Mouse (Mus musculus) spleen, postnatal 4 days (tissue): Measurements from ENCODE around the gene Gm3404.
"Not testable (repeated sequence)": the region's sequence is repeated elsewhere in the genome, so short reads cannot be mapped to it uniquely, and the experiment has no call there.

Source experiments
- DNase-seq, 2 experiments: peaks; one replicate each; pipeline ENCODE4 v3.0.0; 2022; ENCODE audit warnings: low spot score in 2 of 2

Gene Gm3404

DNA sequence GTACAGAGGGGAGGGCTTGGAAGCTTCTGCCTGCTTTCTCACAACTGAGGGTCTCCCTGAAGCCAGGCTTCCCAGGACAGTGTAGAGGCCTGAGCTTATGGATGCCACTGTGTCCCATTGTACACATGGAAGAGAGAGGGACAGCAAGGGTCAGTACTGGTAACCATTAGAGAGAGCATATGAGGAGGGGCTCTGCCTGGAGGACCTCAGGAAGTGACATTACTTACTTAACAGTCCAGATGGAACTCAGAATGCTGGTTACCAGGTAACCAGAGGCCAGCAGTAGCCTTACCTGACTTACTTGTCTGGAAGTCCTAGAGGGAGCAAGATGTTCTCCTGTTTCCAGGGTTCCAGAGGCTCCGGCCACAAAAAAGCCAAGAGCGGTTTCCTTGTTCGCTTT lies at the start of gene Gm3404:
Gene Gm3404, plus strand, starts transcription at position 301 of the 400 bp plus-strand sequence.
- peak in 1 of 2 experiments; percentile 48 for DNase-seq

DNA sequence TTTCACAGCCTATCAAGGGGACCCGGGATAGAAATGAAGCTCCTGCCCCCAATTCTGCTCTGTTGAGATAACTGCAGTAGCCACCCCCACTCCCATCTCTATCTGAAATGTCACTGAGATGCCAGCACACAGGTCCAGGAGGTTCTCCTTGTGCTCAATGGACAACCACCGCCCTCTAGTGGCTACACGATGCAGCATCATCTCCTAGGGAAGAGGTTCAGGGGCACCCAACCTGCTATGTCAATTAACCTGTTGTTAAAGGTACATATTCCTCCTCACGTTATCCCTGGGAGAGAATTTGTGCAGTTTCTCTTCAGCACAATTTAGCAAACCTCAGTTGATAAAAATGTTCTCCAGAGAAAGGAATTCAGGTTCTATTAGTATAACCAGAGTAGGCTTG lies 46.0 kb upstream of the Gm3404 start:
- not testable (repeated sequence) for DNase-seq

DNA sequence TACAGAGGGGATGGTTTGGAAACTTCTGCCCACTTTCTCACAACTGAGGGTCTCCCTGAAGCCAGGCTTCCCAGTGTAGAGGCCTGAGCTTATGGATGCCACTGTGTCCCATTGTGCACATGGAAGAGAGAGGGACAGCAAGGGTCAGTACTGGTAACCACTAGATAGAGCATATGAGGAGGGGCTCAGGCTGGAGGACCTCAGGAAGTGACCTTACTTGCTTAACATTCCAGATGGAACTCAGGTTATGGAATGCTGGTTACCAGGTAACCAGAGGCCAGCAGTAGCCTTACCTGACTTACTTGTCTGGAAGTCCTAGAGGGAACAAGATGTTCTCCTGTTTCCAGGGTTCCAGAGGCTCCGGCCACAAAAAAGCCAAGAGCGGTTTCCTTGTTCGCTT lies 43.9 kb upstream of the Gm3404 start, which contains the start of gene Gm6408:
Gene Gm6408, plus strand, starts transcription at position 301 of the 400 bp plus-strand sequence.
- DNase-seq = not testable (repeated sequence)

DNA sequence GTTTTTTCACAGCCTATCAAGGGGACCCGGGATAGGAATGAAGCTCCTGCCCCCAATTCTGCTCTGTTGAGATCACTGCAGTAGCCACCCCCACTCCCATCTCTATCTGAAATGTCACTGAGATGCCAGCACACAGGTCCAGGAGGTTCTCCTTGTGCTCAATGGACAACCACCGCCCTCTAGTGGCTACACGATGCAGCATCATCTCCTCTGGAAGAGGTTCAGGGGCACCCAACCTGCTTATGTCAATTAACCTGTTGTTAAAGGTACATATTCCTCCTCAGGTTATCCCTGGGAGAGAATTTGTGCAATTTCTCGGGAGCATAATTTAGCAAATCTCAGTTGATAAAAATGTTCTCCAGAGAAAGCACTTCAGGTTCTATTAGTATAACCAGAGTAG lies 36.6 kb upstream of the Gm3404 start:
- DNase-seq = not testable (repeated sequence)

DNA sequence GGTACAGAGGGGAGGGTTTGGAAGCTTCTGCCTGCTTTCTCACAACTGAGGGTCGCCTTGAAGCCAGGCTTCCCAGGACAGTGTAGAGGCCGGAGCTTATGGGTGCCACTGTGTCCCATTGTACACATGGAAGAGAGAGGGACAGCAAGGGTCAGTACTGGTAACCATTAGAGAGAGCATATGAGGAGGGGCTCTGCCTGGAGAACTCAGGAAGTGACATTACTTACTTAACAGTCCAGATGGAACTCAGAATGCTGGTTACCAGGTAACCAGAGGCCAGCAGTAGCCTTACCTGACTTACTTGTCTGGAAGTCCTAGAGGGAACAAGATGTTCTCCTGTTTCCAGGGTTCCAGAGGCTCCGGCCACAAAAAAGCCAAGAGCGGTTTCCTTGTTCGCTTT lies 34.5 kb upstream of the Gm3404 start, which contains the start of gene Gm6370:
Gene Gm6370, plus strand, starts transcription at position 301 of the 400 bp plus-strand sequence.
- DNase-seq = not testable (repeated sequence)

DNA sequence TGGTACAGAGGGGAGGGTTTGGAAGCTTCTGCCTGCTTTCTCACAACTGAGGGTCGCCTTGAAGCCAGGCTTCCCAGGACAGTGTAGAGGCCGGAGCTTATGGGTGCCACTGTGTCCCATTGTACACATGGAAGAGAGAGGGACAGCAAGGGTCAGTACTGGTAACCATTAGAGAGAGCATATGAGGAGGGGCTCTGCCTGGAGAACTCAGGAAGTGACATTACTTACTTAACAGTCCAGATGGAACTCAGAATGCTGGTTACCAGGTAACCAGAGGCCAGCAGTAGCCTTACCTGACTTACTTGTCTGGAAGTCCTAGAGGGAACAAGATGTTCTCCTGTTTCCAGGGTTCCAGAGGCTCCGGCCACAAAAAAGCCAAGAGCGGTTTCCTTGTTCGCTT lies 23.5 kb upstream of the Gm3404 start, which contains the start of gene 4930449I24Rik:
Gene 4930449I24Rik, plus strand, starts transcription at position 301 of the 400 bp plus-strand sequence.
- DNase-seq = not testable (repeated sequence)

DNA sequence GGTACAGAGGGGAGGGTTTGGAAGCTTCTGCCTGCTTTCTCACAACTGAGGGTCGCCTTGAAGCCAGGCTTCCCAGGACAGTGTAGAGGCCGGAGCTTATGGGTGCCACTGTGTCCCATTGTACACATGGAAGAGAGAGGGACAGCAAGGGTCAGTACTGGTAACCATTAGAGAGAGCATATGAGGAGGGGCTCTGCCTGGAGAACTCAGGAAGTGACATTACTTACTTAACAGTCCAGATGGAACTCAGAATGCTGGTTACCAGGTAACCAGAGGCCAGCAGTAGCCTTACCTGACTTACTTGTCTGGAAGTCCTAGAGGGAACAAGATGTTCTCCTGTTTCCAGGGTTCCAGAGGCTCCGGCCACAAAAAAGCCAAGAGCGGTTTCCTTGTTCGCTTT lies 11.8 kb upstream of the Gm3404 start, which contains the start of gene Gm3402:
Gene Gm3402, plus strand, starts transcription at position 301 of the 400 bp plus-strand sequence.
- not testable (repeated sequence) for DNase-seq

DNA sequence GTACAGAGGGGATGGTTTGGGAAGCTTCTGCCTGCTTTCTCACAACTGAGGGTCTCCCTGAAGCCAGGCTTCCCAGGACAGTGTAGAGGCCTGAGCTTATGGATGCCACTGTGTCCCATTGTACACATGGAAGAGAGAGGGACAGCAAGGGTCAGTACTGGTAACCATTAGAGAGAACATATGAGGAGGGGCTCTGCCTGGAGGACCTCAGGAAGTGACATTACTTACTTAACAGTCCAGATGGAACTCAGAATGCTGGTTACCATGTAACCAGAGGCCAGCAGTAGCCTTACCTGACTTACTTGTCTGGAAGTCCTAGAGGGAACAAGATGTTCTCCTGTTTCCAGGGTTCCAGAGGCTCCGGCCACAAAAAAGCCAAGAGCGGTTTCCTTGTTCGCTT lies 11.7 kb downstream of the Gm3404 start, which contains the start of gene Gm3409:
Gene Gm3409, plus strand, starts transcription at position 301 of the 400 bp plus-strand sequence.
- not testable (repeated sequence) for DNase-seq

DNA sequence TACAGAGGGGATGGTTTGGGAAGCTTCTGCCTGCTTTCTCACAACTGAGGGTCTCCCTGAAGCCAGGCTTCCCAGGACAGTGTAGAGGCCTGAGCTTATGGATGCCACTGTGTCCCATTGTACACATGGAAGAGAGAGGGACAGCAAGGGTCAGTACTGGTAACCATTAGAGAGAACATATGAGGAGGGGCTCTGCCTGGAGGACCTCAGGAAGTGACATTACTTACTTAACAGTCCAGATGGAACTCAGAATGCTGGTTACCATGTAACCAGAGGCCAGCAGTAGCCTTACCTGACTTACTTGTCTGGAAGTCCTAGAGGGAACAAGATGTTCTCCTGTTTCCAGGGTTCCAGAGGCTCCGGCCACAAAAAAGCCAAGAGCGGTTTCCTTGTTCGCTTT lies 30.2 kb downstream of the Gm3404 start, which contains the start of gene Gm3415:
Gene Gm3415, plus strand, starts transcription at position 301 of the 400 bp plus-strand sequence.
- not testable (repeated sequence) for DNase-seq

DNA sequence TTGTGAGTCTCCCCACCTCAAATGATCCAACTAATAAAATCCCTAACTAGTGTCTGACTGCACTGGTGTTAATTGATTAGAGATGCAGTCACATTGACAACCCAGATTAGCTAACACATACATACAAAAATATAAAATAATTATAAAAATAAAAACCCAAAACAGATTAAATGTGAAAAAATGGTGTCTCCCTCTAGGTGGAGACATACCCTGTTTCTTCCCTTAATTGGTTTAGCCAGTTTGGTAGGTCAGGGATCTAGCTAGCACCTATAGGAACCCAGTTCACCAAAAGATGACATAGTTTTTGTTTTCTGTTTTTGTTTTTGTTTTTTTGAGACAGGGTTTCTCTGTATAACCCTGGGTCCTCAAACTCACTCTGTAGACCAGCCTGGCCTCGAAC lies 38.7 kb downstream of the Gm3404 start:
- DNase-seq = no peak

DNA sequence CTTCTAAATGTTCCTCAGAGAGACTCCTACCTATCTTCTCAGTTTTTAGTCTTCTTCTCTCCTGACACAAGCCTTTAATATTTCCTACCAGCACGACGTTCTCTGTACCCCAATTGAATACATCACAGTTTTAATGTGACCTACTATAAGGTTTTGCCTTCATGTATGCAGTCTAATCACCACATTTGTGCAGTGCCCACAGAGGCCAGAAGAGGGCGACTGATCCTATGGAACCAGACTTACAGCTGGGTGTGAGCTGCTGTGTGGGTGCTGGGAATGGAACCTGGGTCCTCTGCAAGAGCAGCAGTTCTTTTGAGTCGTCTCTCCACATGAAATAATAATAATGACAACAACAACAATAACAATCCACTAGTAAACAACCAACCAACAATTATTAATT lies 41.5 kb downstream of the Gm3404 start:
- DNase-seq = peak in 1 of 2 experiments; percentile 56

DNA sequence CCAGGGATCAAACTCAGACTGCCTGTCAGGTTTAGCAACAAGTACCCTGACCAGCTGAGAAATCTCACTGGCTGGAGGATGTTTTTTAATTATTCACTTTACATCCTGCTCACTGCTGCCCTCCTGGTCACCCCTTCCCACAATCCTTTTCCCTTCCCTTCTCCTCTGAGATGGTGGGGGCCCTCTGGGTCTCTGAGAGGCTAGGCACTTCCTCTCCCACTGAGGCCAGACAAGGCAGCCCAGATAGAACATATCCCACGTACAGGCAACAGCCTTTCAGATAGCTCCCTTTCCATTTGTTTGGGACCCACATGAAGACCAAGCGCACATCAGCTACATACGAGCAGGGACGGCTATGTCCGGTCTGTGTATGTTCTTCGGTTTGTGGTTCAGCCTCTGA lies 44.6 kb downstream of the Gm3404 start:
- DNase-seq = peak in 1 of 2 experiments; percentile 43

DNA sequence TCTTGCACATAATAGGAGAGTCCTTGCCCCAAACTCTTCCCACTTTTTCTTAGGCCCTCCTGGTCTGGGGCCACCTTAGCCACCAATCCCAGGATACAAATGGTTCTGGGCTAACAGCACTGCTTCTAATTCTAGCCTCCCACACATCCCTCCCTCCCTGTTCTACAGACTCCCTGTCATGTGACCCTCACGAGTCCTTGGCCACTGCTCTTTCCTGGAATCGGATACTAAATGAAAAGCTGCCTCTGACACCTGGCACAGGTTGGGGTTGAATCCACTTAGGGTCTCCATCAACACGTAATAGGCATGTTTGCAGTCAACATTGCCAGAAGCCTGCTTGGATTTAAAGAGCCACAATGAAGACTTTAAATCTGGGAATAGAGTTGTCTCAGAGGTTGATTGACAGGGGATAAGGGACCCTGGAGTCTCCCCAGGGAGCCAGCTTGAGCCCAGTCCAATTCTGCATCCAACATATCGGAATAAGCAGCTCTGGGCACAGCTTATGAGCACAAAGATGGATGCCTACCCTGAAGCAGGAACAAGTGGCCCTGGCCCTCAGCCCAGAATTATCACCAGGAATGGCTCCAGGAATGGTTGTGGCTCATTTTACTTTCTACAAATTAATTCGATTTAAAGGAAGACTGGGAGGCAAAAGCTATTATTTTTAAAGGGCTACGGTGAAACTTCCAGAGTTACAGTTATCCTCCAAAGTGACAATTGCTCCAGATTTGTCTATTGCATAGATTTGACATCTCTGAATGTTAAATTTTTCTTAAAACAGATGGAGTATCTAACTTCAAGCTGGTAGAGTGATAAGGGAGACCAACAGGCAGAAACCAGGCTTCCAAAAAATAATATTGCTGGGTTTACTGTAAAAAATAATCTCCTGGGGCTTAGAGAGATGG lies 46.5 kb downstream of the Gm3404 start:
- peak in 1 of 2 experiments; percentile 40 for DNase-seq

DNA sequence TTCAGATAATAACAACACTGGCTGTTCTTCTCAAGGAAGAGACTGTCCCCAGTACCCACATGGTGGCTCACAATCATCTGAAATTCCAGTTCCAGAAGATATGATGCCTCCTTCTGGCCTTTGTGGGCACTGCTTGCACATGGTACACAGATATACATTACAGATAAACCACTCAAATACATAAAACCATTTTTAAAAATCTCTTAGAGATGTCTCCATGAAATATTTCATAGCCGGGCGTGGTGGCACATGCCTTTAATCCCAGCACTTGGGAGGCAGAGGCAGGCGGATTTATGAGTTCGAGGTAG lies 47.1 kb downstream of the Gm3404 start:
- not testable (repeated sequence) for DNase-seq

DNA sequence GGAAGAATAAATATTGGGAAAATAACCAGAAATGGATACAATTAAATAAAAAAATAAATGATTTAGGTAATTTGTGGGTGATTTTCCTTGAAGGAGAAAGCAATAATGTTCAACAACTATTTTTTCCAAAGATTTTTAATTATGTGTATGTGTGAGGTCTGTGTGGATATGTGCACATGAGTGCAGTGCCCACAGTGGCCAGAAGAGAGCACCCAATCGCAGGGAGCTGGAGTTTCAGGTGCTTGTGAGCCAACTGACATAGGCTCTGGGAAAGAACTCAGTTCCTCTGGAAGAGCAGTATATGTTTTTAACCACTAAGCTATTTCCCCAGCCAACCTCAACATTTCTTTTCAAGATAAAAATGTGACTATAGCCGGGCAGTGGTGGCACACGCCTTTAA lies 51.1 kb downstream of the Gm3404 start:
- DNase-seq = no peak
